Mouse (Mus musculus) spleen, adult 2 months (tissue): ENCODE results near the gene Hibadh.

ENCODE experiments used
- CTCF ChIP-seq: fragments of 200-500 bp; IDR thresholded peaks from 2 replicates; pipeline ENCODE4 v1.5.1; 2011; ENCODE audit warnings: mild to moderate bottlenecking, inconsistent platforms; ENCODE audit not compliant: insufficient read depth, insufficient read length, insufficient replicate concordance; ENCODE audit errors: extremely low read depth
- POLR2A ChIP-seq: fragments of 200-500 bp; IDR thresholded peaks from 2 replicates; pipeline ENCODE4 v1.6.1; 2011; ENCODE audit warnings: low read depth, low read length, inconsistent platforms

DNA sequence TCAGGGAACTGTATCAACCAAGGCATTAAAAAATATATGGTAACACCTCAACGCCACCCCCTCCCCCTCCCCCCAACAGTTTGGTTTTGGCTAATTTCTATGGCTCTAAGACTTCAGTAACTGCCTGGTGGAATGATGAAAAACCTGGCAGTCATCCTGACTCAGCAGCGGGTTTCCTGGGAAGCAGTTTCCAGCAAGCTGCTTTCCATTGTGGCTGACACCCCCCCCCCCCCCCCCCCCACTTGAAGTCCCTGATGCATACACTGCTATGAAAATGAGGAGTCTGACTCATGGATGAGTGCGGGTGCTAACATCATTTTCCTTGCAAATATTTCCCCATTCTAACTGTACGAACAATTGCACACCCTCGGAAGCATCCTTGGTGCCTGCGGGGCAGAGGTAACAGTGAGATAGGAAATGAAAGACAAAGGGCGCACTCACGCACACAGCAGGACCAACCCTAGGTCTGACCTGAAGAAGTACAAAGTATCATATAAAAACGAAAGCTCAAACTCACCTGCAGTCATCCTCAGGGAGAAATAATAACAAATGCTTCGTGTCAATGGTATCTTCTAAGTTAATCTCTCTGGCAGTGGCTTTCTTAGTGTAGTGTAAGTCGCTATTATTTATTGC, 105.0 kb downstream of the Hibadh start:
- TF ChIP-seq POLR2A: no peak
- TF ChIP-seq CTCF: no peak
